Mouse (Mus musculus): Measurements from ENCODE around the gene Itgb4. TPM values are rescaled to one million over a fixed set of nuclear protein-coding genes. Genes with fewer than 3 reads are reported as not detected.
A peak's percentile ranks its signal among the peaks of the same experiment; 100 is the strongest.

Gene Itgb4
- total RNA-seq (2021) = 1 to 10 TPM; 3.5 to 4.0 TPM

DNA sequence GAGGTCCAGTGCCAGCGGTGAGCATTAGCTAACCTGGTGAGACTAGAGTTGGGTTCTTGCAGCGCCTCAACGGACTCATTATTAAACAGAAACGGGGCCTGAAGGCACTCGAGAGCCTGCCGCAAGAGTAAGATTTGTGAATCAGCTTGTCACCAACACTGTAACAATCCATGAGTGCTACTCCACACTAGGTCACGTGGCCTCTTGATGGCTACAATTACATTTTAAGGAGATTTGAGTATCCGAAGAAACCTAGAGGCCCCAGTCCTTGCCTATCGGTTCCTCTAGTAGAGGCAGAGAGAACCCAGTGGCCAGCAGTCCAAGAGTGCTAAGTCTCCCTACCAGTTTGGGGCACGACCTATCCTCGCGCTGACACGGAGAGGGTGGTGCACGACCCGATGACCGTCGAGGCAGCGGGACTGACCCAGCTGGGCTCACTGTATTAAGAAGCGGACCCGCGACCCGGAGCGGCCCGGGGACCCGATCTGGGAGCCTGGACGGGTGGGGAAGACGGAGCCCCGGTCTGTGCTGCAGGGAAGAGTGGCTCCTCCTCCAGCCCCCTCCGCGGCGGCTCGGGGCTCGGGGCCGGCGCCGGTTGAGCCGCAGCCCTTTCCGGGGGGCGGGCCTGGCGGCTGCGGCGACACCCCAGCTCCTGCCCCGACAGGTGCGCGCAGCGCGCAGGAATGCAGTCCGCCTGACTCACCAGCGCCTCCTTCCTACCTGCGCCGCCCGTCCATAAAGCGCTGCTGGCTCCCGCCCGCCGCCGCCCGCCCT lies at the start of gene Itgb4:
TSS of gene Itgb4 (plus strand) at position 401 of the 774 bp plus-strand sequence.
- intact Hi-C loops (cut with DNase I) = no loop called here

DNA sequence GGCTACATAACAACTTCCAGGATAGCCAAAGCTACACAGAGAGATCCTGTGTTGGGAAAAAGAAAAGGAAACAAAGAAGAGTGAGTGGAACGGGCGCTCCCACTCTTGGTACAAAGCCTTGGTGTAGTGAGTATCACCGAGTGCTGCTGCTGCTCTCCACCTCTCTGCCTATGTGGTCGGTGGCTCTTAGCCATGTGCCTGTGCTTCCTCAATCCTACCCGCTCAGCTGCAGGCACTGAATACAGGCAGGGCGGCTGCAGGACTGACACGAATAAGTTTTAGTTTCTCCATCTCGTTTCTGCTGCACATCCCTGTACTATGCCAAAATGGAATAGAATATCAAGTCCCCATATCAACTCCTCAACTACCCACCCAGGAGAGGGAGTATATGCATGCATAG lies 45.5 kb upstream of the Itgb4 start:
- DNase-seq (ENCODE audit: low spot score) = no peak
- intact Hi-C loops (cut with DNase I) = no loop called here

More for the DNA sequence above, at the start of gene Itgb4:
- no peak for DNase-seq (ENCODE audit: low spot score)

DNA sequence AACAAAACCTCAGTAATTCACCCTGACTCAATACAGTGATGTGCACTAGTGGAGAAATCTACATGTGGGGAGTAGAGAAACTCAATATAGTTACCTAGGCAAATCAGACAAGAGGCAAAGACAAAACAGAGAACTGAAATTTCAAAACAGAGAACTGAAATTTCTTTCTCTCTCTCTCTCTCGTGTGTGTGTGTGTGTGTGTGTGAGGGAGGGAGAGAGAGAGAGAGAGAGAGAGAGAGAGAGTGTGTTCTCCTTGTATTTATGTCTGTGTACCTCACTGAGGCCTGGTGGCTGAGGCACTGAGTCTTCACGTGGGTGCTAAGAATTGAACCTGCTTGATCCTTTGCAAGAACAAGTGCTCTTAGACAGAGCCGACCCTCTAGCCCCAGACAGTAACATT lies 44.7 kb upstream of the Itgb4 start:
- intact Hi-C loops (cut with DNase I) = no loop called here
- DNase-seq (ENCODE audit: low spot score) = no peak

- intact Hi-C loops (cut with DNase I) = no loop called here
These were observed 43.3 kb upstream of the Itgb4 start for GRCm38 (mm10) chr11:115931235-115931634.

GRCm38 (mm10) chr11:115933108-115933746 lies 41.3 kb upstream of the Itgb4 start, which contains the start of the genes Sap30bp and Recql5:
Gene Sap30bp (plus strand): TSS chr11:115933282.
Gene Recql5 (minus strand): TSS chr11:115933477.
- peak; percentile 92 for DNase-seq (ENCODE audit: low spot score)
- intact Hi-C loops (cut with DNase I) = no loop called here

More at GRCm38 (mm10) chr11:115931235-115931634, 43.3 kb upstream of the Itgb4 start:
- DNase-seq (ENCODE audit: low spot score) = no peak

DNA sequence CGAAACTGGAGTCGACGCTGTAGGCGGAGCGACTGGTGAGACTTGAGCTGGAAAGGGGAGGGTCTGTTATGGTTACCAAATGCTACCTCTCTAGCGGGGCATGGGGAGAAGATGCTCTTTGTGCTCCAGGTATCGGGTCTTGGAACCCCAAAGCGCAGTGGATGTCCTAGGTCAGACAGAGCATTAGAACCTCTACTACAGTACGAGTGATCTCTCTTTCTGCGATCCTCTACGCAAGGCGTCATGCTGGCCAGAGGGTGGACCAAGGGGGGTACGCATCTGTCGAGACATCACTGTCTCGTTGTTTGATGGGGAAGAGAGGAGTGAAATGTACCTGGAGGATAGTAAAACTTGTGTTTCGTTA lies 40.8 kb upstream of the Itgb4 start:
- intact Hi-C loops (cut with DNase I) = no loop called here
- DNase-seq (ENCODE audit: low spot score) = no peak

- intact Hi-C loops (cut with DNase I) = loop anchor here (1.0 to 5.0 kb wide), 2 partner anchors 59 to 192 kb away; partner anchors contain the start of gene Trim65
- DNase-seq (ENCODE audit: low spot score) = no peak
These were observed 34.7 kb upstream of the Itgb4 start for GRCm38 (mm10) chr11:115939690-115940329.

- no peak for DNase-seq (ENCODE audit: low spot score)
- intact Hi-C loops (cut with DNase I) = no loop called here
These were observed 32.5 kb upstream of the Itgb4 start for GRCm38 (mm10) chr11:115941980-115942379.

GRCm38 (mm10) chr11:115945247-115945646 lies 29.3 kb upstream of the Itgb4 start:
- intact Hi-C loops (cut with DNase I) = no loop called here
- no peak for DNase-seq (ENCODE audit: low spot score)

- no peak for DNase-seq (ENCODE audit: low spot score)
- intact Hi-C loops (cut with DNase I) = no loop called here
These were observed 28.2 kb upstream of the Itgb4 start for GRCm38 (mm10) chr11:115946221-115946828.

DNA sequence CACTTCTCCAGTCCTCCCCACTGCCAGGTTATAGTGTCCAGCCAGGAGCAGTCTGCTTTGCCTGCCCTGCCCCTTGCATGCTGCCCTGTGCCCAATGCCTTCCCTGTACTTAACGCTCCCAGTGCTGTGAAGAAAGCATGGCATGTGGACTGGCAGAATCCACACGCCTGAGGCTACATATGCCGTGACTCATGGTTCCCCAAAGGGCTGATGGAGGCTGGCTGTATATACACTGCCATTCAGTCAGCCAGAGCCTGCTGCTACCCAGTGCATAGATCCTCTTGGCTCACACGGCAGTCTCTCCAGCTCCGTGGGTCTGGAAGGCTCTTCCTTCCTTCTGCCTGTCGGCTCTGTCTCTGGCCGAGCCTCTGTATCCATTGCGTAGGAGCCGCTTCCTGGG lies 26.2 kb upstream of the Itgb4 start:
- intact Hi-C loops (cut with DNase I) = no loop called here
- DNase-seq (ENCODE audit: low spot score) = no peak

DNA sequence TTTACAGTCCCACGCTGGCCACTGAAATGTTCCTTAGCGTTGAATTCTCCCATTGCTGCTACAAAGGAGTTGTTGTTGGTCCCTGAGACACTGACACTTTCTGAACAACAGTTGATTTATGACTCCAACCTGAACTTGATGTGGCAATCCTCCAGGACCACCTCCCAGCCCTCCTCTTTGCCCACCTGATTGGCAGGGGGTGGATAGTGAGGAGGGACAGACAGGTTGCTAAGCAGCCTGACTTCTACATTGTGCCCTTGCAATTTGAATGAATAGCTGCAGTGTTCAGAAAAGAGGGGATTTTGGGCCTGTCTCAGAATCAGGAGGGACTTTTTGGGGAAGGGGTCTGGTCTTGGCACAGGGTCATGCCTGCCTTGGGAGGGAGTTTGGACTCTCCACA lies 23.8 kb upstream of the Itgb4 start:
- intact Hi-C loops (cut with DNase I) = no loop called here
- no peak for DNase-seq (ENCODE audit: low spot score)

DNA sequence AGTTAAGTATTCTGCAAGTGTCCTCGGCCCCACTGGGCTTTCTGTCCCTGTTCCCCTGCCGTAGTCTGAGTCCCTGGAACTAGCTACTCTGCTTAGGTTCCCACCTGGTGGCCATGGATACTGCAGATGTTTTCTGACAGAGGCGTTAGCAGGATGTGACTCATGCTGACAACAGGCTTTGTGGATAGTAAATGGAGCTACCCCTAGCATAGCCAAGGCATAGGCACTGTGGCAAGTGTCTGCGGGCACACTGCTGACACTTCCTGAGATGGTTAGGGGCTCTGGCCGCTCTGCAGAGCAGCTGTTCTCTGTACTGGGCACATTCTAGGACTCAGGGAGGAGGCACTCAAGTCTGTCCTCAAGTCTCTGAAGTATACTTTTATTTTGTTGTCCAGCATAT lies 19.8 kb upstream of the Itgb4 start:
- DNase-seq (ENCODE audit: low spot score) = no peak
- intact Hi-C loops (cut with DNase I) = no loop called here

- intact Hi-C loops (cut with DNase I) = no loop called here
- no peak for DNase-seq (ENCODE audit: low spot score)
These were observed 19.2 kb upstream of the Itgb4 start for GRCm38 (mm10) chr11:115955195-115955858.

- intact Hi-C loops (cut with DNase I) = no loop called here
- no peak for DNase-seq (ENCODE audit: low spot score)
These were observed 18.1 kb upstream of the Itgb4 start for GRCm38 (mm10) chr11:115956453-115956852.

GRCm38 (mm10) chr11:115957971-115958370 lies 16.5 kb upstream of the Itgb4 start:
- intact Hi-C loops (cut with DNase I) = no loop called here
- DNase-seq (ENCODE audit: low spot score) = no peak

GRCm38 (mm10) chr11:115959018-115959417 lies 15.5 kb upstream of the Itgb4 start:
- DNase-seq (ENCODE audit: low spot score) = no peak
- intact Hi-C loops (cut with DNase I) = no loop called here

GRCm38 (mm10) chr11:115962651-115963412 lies 11.7 kb upstream of the Itgb4 start:
- intact Hi-C loops (cut with DNase I) = no loop called here
- DNase-seq (ENCODE audit: low spot score) = no peak

DNA sequence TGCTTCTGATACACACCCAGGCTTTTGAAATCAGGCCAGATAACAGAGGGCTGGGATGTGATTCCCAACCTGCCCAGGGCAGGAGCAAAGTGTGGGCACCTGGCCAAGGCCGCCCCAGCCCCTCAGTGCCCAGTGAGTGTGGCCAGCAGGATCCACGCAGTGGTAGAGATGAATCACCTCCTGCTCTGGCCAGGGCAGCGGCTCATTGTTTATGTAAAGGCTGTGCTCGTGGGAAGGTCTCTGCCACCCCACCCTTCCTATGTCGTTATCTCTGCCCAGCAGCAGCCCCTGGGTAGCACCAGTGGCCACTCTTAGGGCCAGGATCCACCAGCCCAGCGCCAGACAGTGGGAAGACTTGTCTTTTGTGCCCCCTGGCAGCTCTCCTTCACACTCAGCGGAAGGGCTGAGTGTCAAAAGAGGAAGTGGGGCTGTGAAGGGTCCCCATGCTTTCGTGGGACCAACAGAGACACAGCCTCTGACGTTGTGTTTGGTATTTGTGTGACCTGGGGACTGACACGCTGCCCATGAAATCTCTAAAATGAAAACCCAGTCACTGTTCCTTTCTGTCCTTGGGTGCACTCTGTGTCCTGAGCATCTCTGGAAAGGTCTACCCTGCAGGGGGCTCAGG lies 9.4 kb upstream of the Itgb4 start:
- DNase-seq (ENCODE audit: low spot score) = peak; percentile 61
- intact Hi-C loops (cut with DNase I) = no loop called here
